Comparison of ENCODE assay signal across 8 mouse cellular contexts in the genomic region with DNA sequence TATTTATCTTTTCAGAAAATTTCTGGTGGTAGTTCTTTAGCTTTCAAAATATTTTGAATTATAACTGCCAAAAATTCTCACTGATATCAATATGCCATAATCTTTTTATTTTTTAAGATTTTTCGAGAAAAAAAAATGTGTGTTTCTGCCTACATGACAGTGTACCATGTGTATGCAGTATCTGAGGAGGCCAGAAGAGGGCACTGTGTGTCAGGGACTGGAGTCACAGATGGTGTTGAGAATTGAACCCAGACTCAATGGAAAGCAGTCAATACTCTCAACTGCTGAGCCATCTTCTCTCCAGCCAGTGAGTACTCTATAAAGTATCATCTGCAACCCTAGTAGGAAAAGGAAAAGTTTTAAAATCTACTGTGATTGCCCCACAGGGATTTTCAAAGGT. TPM values are rescaled to one million over a fixed set of nuclear protein-coding genes. Genes with fewer than 3 reads are reported as not detected.
DNase-seq lines count a peak whose midpoint lies in the region; ATAC-seq and TF ChIP-seq lines count a peak whose summit lies in the region.

No protein-coding gene starts in this region.

- no peak for TF ChIP-seq EP300 in lung, postnatal 0 days (IDR thresholded peaks at IDR 0.05)

- no peak overlapping the region for H3K4me2 ChIP-seq in forebrain, embryonic 11.5 days (ENCODE audit: low read depth, low read length, severe bottlenecking)
- no peak overlapping the region for H3K4me2 ChIP-seq in forebrain, embryonic 16.5 days (ENCODE audit: low read length)
- H3K4me2 ChIP-seq in neural tube, embryonic 15.5 days: no peak overlapping the region
- H3K4me2 ChIP-seq in lung, postnatal 0 days (replicated peaks; ENCODE audit: low read depth, low read length): no peak overlapping the region

- no peak overlapping the region for H3K4me3 ChIP-seq in forebrain, embryonic 11.5 days (ENCODE audit: low read depth, low read length)
- H3K4me3 ChIP-seq in forebrain, embryonic 16.5 days (replicated peaks; ENCODE audit: low read length): no peak overlapping the region
- no peak overlapping the region for H3K4me3 ChIP-seq in neural tube, embryonic 15.5 days (replicated peaks)
- no peak overlapping the region for H3K4me3 ChIP-seq in cortical plate, adult 2 months (ENCODE audit: insufficient read depth, low read length)
- H3K4me3 ChIP-seq in lung, postnatal 0 days (ENCODE audit: low read depth, low read length): no peak overlapping the region

- no peak for ATAC-seq in forebrain, embryonic 11.5 days (replicated peaks; ENCODE audit: low FRiP score)
- ATAC-seq in forebrain, embryonic 16.5 days: no peak
- no peak for ATAC-seq in neural tube, embryonic 15.5 days (ENCODE audit: low FRiP score)
- no peak for ATAC-seq in lung, postnatal 0 days

- H3K27me3 ChIP-seq in forebrain, embryonic 11.5 days (ENCODE audit: control insufficient read depth, insufficient read depth, low read length): no peaks in the 10 kb centered on the region
- H3K27me3 ChIP-seq in forebrain, embryonic 16.5 days (replicated peaks; ENCODE audit: control insufficient read depth, insufficient read depth, low read length): no peaks in the 10 kb centered on the region
- no peaks in the 10 kb centered on the region for H3K27me3 ChIP-seq in neural tube, embryonic 15.5 days (replicated peaks)
- H3K27me3 ChIP-seq in lung, postnatal 0 days (replicated peaks; ENCODE audit: insufficient read depth, low read length): no peaks in the 10 kb centered on the region

- peaks cover 27% of the 10 kb centered on the region for H3K36me3 ChIP-seq in forebrain, embryonic 11.5 days (ENCODE audit: control insufficient read depth, insufficient read depth, low read length)
- H3K36me3 ChIP-seq in forebrain, embryonic 16.5 days (ENCODE audit: control insufficient read depth, insufficient read depth): peaks cover 37% of the 10 kb centered on the region
- peaks cover 70% of the 10 kb centered on the region for H3K36me3 ChIP-seq in neural tube, embryonic 15.5 days
- peaks cover 43% of the 10 kb centered on the region for H3K36me3 ChIP-seq in lung, postnatal 0 days (ENCODE audit: insufficient read depth, low read length)

- DNase-seq in forebrain, embryonic 11.5 days (ENCODE audit: low spot score): peak; percentile 67
- peak; percentile 51 for DNase-seq in neural tube, embryonic 10.5 days (ENCODE audit: extremely low spot score, low spot score)
- peak; percentile 38 for DNase-seq in lung, postnatal 0 days (ENCODE audit: low spot score)
- peak; percentile 62 for DNase-seq in thymus, postnatal 25 days
- no peak for DNase-seq in urinary bladder, postnatal 10 days (ENCODE audit: low spot score)

- H3K9me3 ChIP-seq in forebrain, embryonic 11.5 days (ENCODE audit: control insufficient read depth, low read length): no peaks in the 10 kb centered on the region
- no peaks in the 10 kb centered on the region for H3K9me3 ChIP-seq in forebrain, embryonic 16.5 days (ENCODE audit: control insufficient read depth, low read length)
- no peaks in the 10 kb centered on the region for H3K9me3 ChIP-seq in neural tube, embryonic 15.5 days (replicated peaks)
- no peaks in the 10 kb centered on the region for H3K9me3 ChIP-seq in lung, postnatal 0 days (ENCODE audit: low read length)

- TF ChIP-seq CTCF in cortical plate, adult 2 months (IDR thresholded peaks at IDR 0.05; ENCODE audit: extremely low read depth, insufficient read depth, low read length): peak; percentile 35; the same call in 1 of the 2 replicates
- TF ChIP-seq CTCF in lung, postnatal 0 days (IDR thresholded peaks at IDR 0.05): peak; percentile 67

- H3K4me1 ChIP-seq in forebrain, embryonic 11.5 days (replicated peaks; ENCODE audit: control insufficient read depth, insufficient read depth, low read length): no peaks in the 10 kb centered on the region
- H3K4me1 ChIP-seq in forebrain, embryonic 16.5 days (replicated peaks; ENCODE audit: control insufficient read depth, insufficient read depth, low read length): no peaks in the 10 kb centered on the region
- no peaks in the 10 kb centered on the region for H3K4me1 ChIP-seq in neural tube, embryonic 15.5 days
- H3K4me1 ChIP-seq in cortical plate, adult 2 months (ENCODE audit: control insufficient read depth, insufficient read depth, low read length): no peaks in the 10 kb centered on the region
- no peaks in the 10 kb centered on the region for H3K4me1 ChIP-seq in lung, postnatal 0 days (ENCODE audit: insufficient read depth, low read depth, low read length)

- H3K27ac ChIP-seq in forebrain, embryonic 11.5 days (ENCODE audit: low read depth, low read length): no peak overlapping the region
- no peak overlapping the region for H3K27ac ChIP-seq in forebrain, embryonic 16.5 days (ENCODE audit: low read length)
- H3K27ac ChIP-seq in neural tube, embryonic 15.5 days (replicated peaks): no peak overlapping the region
- no peak overlapping the region for H3K27ac ChIP-seq in cortical plate, adult 2 months (ENCODE audit: insufficient read depth, low read length)
- H3K27ac ChIP-seq in lung, postnatal 0 days (ENCODE audit: low read length): no peak overlapping the region

- no peak for TF ChIP-seq POLR2A in cortical plate, adult 2 months (IDR thresholded peaks at IDR 0.05; ENCODE audit: extremely low read depth, insufficient read depth, low read length)

- no peak overlapping the region for H3K9ac ChIP-seq in forebrain, embryonic 11.5 days (ENCODE audit: low read length)
- no peak overlapping the region for H3K9ac ChIP-seq in forebrain, embryonic 16.5 days (replicated peaks; ENCODE audit: low read depth, low read length)
- no peak overlapping the region for H3K9ac ChIP-seq in neural tube, embryonic 15.5 days (replicated peaks)
- no peak overlapping the region for H3K9ac ChIP-seq in lung, postnatal 0 days (replicated peaks; ENCODE audit: low read depth)

- WGBS in forebrain, embryonic 11.5 days: 88% methylated on average over 1 of the region's 1 CpGs
- 88% methylated on average over 1 of the region's 1 CpGs for WGBS in forebrain, embryonic 16.5 days
- WGBS in neural tube, embryonic 15.5 days: 91% methylated on average over 1 of the region's 1 CpGs
- 82% methylated on average over 1 of the region's 1 CpGs for WGBS in lung, postnatal 0 days

RNA-seq across cellular contexts. Expression of a gene that starts 20.8 kb away (rescaled TPM):
- not detected in 2 replicates for polyA plus RNA-seq in forebrain, embryonic 11.5 days (2014; fragmentation: Nextera tagmentation; extraction: Ambion mirVana)
- polyA plus RNA-seq in forebrain, embryonic 16.5 days (2015; fragmentation: Nextera tagmentation; extraction: Ambion mirVana): 0.08 TPM in 1 of 2 replicates, not detected in the other
- not detected in 2 replicates for polyA plus RNA-seq in neural tube, embryonic 15.5 days (2015; fragmentation: Nextera tagmentation; extraction: Ambion mirVana)
- 0.04 TPM in 1 of 2 replicates, not detected in the other for polyA plus RNA-seq in cortical plate, adult 2 months (2012; rRNA removed)
- polyA plus RNA-seq in lung, postnatal 0 days (2015; fragmentation: Nextera tagmentation; extraction: Ambion mirVana): 0.36 and 1.1 TPM in 2 replicates

RNA-seq across cellular contexts. Expression of a gene that starts 28.2 kb away (rescaled TPM):
- polyA plus RNA-seq in forebrain, embryonic 11.5 days (2014; fragmentation: Nextera tagmentation; extraction: Ambion mirVana): 0.72 and 1.5 TPM in 2 replicates
- polyA plus RNA-seq in forebrain, embryonic 16.5 days (2015; fragmentation: Nextera tagmentation; extraction: Ambion mirVana): 0.70 and 0.71 TPM in 2 replicates
- 0.23 and 0.52 TPM in 2 replicates for polyA plus RNA-seq in neural tube, embryonic 15.5 days (2015; fragmentation: Nextera tagmentation; extraction: Ambion mirVana)
- polyA plus RNA-seq in cortical plate, adult 2 months (2012; rRNA removed): not detected in 2 replicates
- polyA plus RNA-seq in lung, postnatal 0 days (2015; fragmentation: Nextera tagmentation; extraction: Ambion mirVana): 0.38 and 0.68 TPM in 2 replicates

RNA-seq across cellular contexts. Expression of a gene that starts 35.9 kb away (rescaled TPM):
- 0.52 and 0.89 TPM in 2 replicates for polyA plus RNA-seq in forebrain, embryonic 11.5 days (2014; fragmentation: Nextera tagmentation; extraction: Ambion mirVana)
- polyA plus RNA-seq in forebrain, embryonic 16.5 days (2015; fragmentation: Nextera tagmentation; extraction: Ambion mirVana): 0.10 and 0.48 TPM in 2 replicates
- 1.5 and 2.5 TPM in 2 replicates for polyA plus RNA-seq in neural tube, embryonic 15.5 days (2015; fragmentation: Nextera tagmentation; extraction: Ambion mirVana)
- 0.23 TPM in 1 of 2 replicates, not detected in the other for polyA plus RNA-seq in cortical plate, adult 2 months (2012; rRNA removed)
- 0.14 and 0.23 TPM in 2 replicates for polyA plus RNA-seq in lung, postnatal 0 days (2015; fragmentation: Nextera tagmentation; extraction: Ambion mirVana)

RNA-seq across cellular contexts. Expression of a gene that starts 54.5 kb away (rescaled TPM):
- polyA plus RNA-seq in forebrain, embryonic 11.5 days (2014; fragmentation: Nextera tagmentation; extraction: Ambion mirVana): not detected in 2 replicates
- 0.24 TPM in 1 of 2 replicates, not detected in the other for polyA plus RNA-seq in forebrain, embryonic 16.5 days (2015; fragmentation: Nextera tagmentation; extraction: Ambion mirVana)
- 0.24 TPM in 1 of 2 replicates, not detected in the other for polyA plus RNA-seq in neural tube, embryonic 15.5 days (2015; fragmentation: Nextera tagmentation; extraction: Ambion mirVana)
- polyA plus RNA-seq in cortical plate, adult 2 months (2012; rRNA removed): 0.53 and 2.0 TPM in 2 replicates
- polyA plus RNA-seq in lung, postnatal 0 days (2015; fragmentation: Nextera tagmentation; extraction: Ambion mirVana): not detected in 2 replicates
